Comparison of ENCODE assay signal across 10 mouse cellular contexts in the genomic region with DNA sequence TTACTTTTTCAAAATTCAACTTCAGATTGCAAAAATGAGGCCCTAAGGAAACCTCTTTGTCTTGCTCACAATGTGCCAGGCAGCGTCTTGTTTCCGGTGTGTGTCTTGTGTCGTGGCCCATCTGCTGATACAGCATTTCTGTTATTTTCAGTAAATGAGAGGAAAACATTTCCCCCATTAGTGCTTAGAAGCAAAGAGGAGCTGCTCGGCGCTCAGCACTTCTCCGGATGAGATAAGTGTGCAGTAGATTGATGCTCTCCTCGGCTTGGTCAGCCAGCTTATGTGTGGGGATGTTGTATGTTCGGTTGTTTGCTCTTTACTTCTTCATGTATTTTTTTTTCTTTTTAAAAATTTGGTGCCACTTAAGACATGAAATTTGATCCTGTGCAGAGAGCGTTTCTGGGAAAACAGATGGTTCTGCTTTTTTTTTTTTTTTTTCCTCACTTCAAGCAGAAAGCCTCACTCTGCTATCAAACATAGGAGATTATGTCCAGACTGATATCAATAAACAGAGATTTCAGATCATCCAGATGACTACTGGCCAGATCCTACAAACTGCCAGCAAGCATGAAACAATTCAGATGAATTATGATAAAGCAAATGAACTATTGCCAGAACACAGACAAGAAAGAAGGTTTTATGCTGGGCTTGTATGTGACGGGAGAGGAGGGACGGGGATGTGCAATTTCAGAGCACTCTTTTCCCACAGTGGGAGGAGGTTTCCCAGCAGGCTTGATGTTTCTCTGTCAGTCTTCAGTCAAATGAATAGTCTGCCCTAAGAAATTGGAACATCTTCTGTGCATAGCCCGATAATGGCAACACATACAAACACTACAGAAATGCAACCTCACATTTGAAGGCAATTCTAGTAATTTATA. TPM values are rescaled to one million over a fixed set of nuclear protein-coding genes. Genes with fewer than 3 reads are reported as not detected.
A peak's percentile ranks its signal among the peaks of the same experiment; 100 is the strongest.
DNase-seq lines count a peak whose midpoint lies in the region; ATAC-seq and TF ChIP-seq lines count a peak whose summit lies in the region.
"Had no signal": no experiment of that assay in that cellular context is flagged by ENCODE, and none has a peak within 500 bp of the region (broad histone marks: within the 10 kb centered on the region; RNA-seq: fewer than 3 reads in every experiment).

No protein-coding gene starts in this region.

- H3K36me3 ChIP-seq in embryonic facial prominence, embryonic 10.5 days (replicated peaks): peaks cover 13% of the 10 kb centered on the region
- no peaks in the 10 kb centered on the region for H3K36me3 ChIP-seq in hindbrain, postnatal 0 days (ENCODE audit: insufficient read depth, low read length)
- H3K36me3 ChIP-seq in midbrain, postnatal 0 days (ENCODE audit: insufficient read depth, low read length): no peaks in the 10 kb centered on the region

- no peaks in the 10 kb centered on the region for H3K9me3 ChIP-seq in embryonic facial prominence, embryonic 10.5 days
- no peaks in the 10 kb centered on the region for H3K9me3 ChIP-seq in hindbrain, postnatal 0 days (ENCODE audit: low read length)
- H3K9me3 ChIP-seq in midbrain, postnatal 0 days (ENCODE audit: low read length): no peaks in the 10 kb centered on the region

- no peak overlapping the region for H3K9ac ChIP-seq in hindbrain, postnatal 0 days (replicated peaks; ENCODE audit: low read length)
- H3K9ac ChIP-seq in midbrain, postnatal 0 days (replicated peaks; ENCODE audit: low read length, poor library complexity, severe bottlenecking): no peak overlapping the region

- 51% methylated on average over 12 of the region's 12 CpGs for WGBS in embryonic facial prominence, embryonic 10.5 days
- 37% methylated on average over 12 of the region's 12 CpGs for WGBS in hindbrain, postnatal 0 days
- 58% methylated on average over 12 of the region's 12 CpGs for WGBS in midbrain, postnatal 0 days

- no peak; the same call in 1 of the 2 replicates for ATAC-seq in hindbrain, postnatal 0 days
- no peak for ATAC-seq in midbrain, postnatal 0 days (ENCODE audit: low FRiP score)
- no peak for ATAC-seq in erythroblast, adult 5-6 weeks (replicated peaks; ENCODE audit: low FRiP score, poor library complexity, severe bottlenecking)

- peak overlapping the region; percentile 68 for H3K27ac ChIP-seq in layer of hippocampus, adult 2 months
- H3K27ac ChIP-seq in embryonic facial prominence, embryonic 10.5 days (replicated peaks): peak overlapping the region; percentile 81
- 0 out of 2 replicates have a peak overlapping the region, but pooled peaks have one; percentile 26 for H3K27ac ChIP-seq in hindbrain, postnatal 0 days
- no peak overlapping the region for H3K27ac ChIP-seq in midbrain, postnatal 0 days (ENCODE audit: low read depth, low read length)

- H3K27me3 ChIP-seq in embryonic facial prominence, embryonic 10.5 days (replicated peaks; ENCODE audit: low read depth, poor library complexity, severe bottlenecking): no peaks in the 10 kb centered on the region
- no peaks in the 10 kb centered on the region for H3K27me3 ChIP-seq in hindbrain, postnatal 0 days (ENCODE audit: insufficient read depth, low read length)
- H3K27me3 ChIP-seq in midbrain, postnatal 0 days (ENCODE audit: insufficient read depth, low read length): no peaks in the 10 kb centered on the region

- H3K4me3 ChIP-seq in layer of hippocampus, adult 2 months: no peak overlapping the region
- H3K4me3 ChIP-seq in embryonic facial prominence, embryonic 10.5 days: no peak overlapping the region
- H3K4me3 ChIP-seq in hindbrain, postnatal 0 days (ENCODE audit: low read length): no peak overlapping the region
- no peak overlapping the region for H3K4me3 ChIP-seq in midbrain, postnatal 0 days (ENCODE audit: low read depth, low read length)

- no peak overlapping the region for H3K4me2 ChIP-seq in hindbrain, postnatal 0 days (ENCODE audit: low read depth, low read length)
- H3K4me2 ChIP-seq in midbrain, postnatal 0 days (ENCODE audit: low read depth, low read length, poor library complexity, severe bottlenecking): no peak overlapping the region

- H3K4me1 ChIP-seq in embryonic facial prominence, embryonic 10.5 days: peaks cover 21% of the 10 kb centered on the region
- H3K4me1 ChIP-seq in hindbrain, postnatal 0 days (ENCODE audit: insufficient read depth, low read length): no peaks in the 10 kb centered on the region
- H3K4me1 ChIP-seq in midbrain, postnatal 0 days (ENCODE audit: insufficient read depth, low read length): no peaks in the 10 kb centered on the region

- DNase-seq in layer of hippocampus, adult 2 months (ENCODE audit: low spot score in 2 of 2): no peak
- no peak for DNase-seq in layer of hippocampus, adult 8-10 months (ENCODE audit: low spot score in 2 of 2)
- DNase-seq in embryonic facial prominence, embryonic 10.5 days (ENCODE audit: low spot score): peak; percentile 27
- peak; percentile 19 for DNase-seq in hindbrain, postnatal 0 days (ENCODE audit: low spot score)
- peak; percentile 22 for DNase-seq in midbrain, postnatal 0 days (ENCODE audit: low spot score)
- DNase-seq in gastrocnemius, adult 18-20 months (ENCODE audit: low spot score): no peak
- DNase-seq in cerebellum, adult 8-10 months: no peak
- DNase-seq: gastrocnemius, postnatal 14 days; layer of hippocampus, postnatal 36 days had no signal

- TF ChIP-seq CTCF in layer of hippocampus, adult 2 months (conservative IDR thresholded peaks at IDR 0.05): no peak
- TF ChIP-seq CTCF in hindbrain, postnatal 0 days (IDR thresholded peaks at IDR 0.05; ENCODE audit: low read depth): no peak
- TF ChIP-seq CTCF in midbrain, postnatal 0 days (IDR thresholded peaks at IDR 0.05): no peak

RNA-seq across cellular contexts. Expression of gene Fam173b, which starts 25.9 kb away (rescaled TPM):
- 10 to 100 TPM; 11.2 to 11.3 TPM for total RNA-seq in layer of hippocampus, adult 2 months (2021)
- total RNA-seq in layer of hippocampus, adult 8-10 months (2022): 10 to 100 TPM; 11.4 to 16.8 (median 11.5) TPM
- polyA plus RNA-seq in embryonic facial prominence, embryonic 10.5 days (2016; fragmentation: Nextera tagmentation; extraction: Ambion mirVana): 13.4 and 14.7 TPM in 2 replicates
- 7.4 and 12.5 TPM in 2 replicates for total RNA-seq in hindbrain, postnatal 0 days (2014; rRNA removed)
- 8.2 and 8.9 TPM in 2 replicates for polyA plus RNA-seq in hindbrain, postnatal 0 days (2015; fragmentation: Nextera tagmentation; extraction: Ambion mirVana)
- total RNA-seq in midbrain, postnatal 0 days (2014; rRNA removed): 10.5 and 10.6 TPM in 2 replicates
- 6.7 and 8.0 TPM in 2 replicates for polyA plus RNA-seq in midbrain, postnatal 0 days (2015; fragmentation: Nextera tagmentation; extraction: Ambion mirVana)
- 5.4 and 6.5 TPM in 2 replicates for total RNA-seq in erythroblast, adult 5-6 weeks (2015; ENCODE audit: low replicate concordance)
- 2.1 and 2.4 TPM in 2 replicates for total RNA-seq in erythroblast, adult 5-6 weeks (2017; ENCODE audit: low replicate concordance)
- total RNA-seq in gastrocnemius, adult 18-20 months (2021): 10 to 100 TPM; 11.5 to 11.6 TPM

RNA-seq across cellular contexts. Expression of gene Cct5, which starts 25.9 kb away (rescaled TPM):
- total RNA-seq in layer of hippocampus, adult 2 months (2021): 100 to 1,000 TPM; 236 to 247 TPM
- total RNA-seq in layer of hippocampus, adult 8-10 months (2022): 100 to 1,000 TPM; 206 to 227 (median 219) TPM
- 782 and 839 TPM in 2 replicates for polyA plus RNA-seq in embryonic facial prominence, embryonic 10.5 days (2016; fragmentation: Nextera tagmentation; extraction: Ambion mirVana)
- total RNA-seq in hindbrain, postnatal 0 days (2014; rRNA removed): 251 and 279 TPM in 2 replicates
- polyA plus RNA-seq in hindbrain, postnatal 0 days (2015; fragmentation: Nextera tagmentation; extraction: Ambion mirVana): 416 and 423 TPM in 2 replicates
- 336 and 346 TPM in 2 replicates for total RNA-seq in midbrain, postnatal 0 days (2014; rRNA removed)
- polyA plus RNA-seq in midbrain, postnatal 0 days (2015; fragmentation: Nextera tagmentation; extraction: Ambion mirVana): 435 and 440 TPM in 2 replicates
- total RNA-seq in erythroblast, adult 5-6 weeks (2015; ENCODE audit: low replicate concordance): 78.2 and 109 TPM in 2 replicates
- 91.2 and 109 TPM in 2 replicates for total RNA-seq in erythroblast, adult 5-6 weeks (2017; ENCODE audit: low replicate concordance)
- 100 to 1,000 TPM; 112 to 113 TPM for total RNA-seq in gastrocnemius, adult 18-20 months (2021)

Comparison
In these comparisons a context has a peak if more than half of its experiments do, and no peak if none do; other contexts are left out.
1. DNase-seq: peak in embryonic facial prominence, embryonic 10.5 days (single experiment), hindbrain, postnatal 0 days (single experiment) and midbrain, postnatal 0 days (single experiment); none in layer of hippocampus, adult 2 months (0 of 2), layer of hippocampus, adult 8-10 months (0 of 2), gastrocnemius, adult 18-20 months (single experiment) and cerebellum, adult 8-10 months (single experiment).